Mouse (Mus musculus) CH12.LX (cell line): ENCODE data around the gene Ptger2. TPM values are rescaled to one million over a fixed set of nuclear protein-coding genes. Genes with fewer than 3 reads are reported as not detected.

ENCODE experiments used
- DNase-seq: peaks from one replicate; pipeline ENCODE4 v3.0.0-alpha.2; 2013; ENCODE audit errors: extremely low read depth
- H3K27ac ChIP-seq: 2 replicates; pipeline ENCODE4 v1.5.1; 2012; ENCODE audit warnings: low read depth, mild to moderate bottlenecking, control low read depth, moderate library complexity; ENCODE audit not compliant: insufficient read depth
- H3K27me3 ChIP-seq: replicated peaks from 2 replicates; pipeline ENCODE3; 2012; ENCODE audit warnings: inconsistent platforms
- H3K36me3 ChIP-seq, 2 experiments: replicated peaks in 1 of 2; 2 replicates each; pipeline versions ENCODE3 to v1.6.1; 2012; ENCODE audit warnings: inconsistent platforms in 1 of 2, low read length in 1 of 2, mild to moderate bottlenecking in 1 of 2, mixed read lengths in 1 of 2, moderate library complexity in 1 of 2; ENCODE audit not compliant: control insufficient read depth in 1 of 2, insufficient read depth in 1 of 2
- H3K4me1 ChIP-seq, 2 experiments: 2 replicates each; pipeline ENCODE4 v1.6.1; 2012; ENCODE audit warnings: inconsistent platforms in 1 of 2, moderate library complexity in 1 of 2; ENCODE audit not compliant: insufficient read depth in 2 of 2, control insufficient read depth in 1 of 2
- H3K4me2 ChIP-seq: 2 replicates; pipeline ENCODE4 v1.6.1; 2012; ENCODE audit warnings: low read depth, mild to moderate bottlenecking, control low read depth; ENCODE audit not compliant: poor library complexity, insufficient read depth, severe bottlenecking
- H3K4me3 ChIP-seq, 3 experiments: fragments of 150-350 bp in 1 of 3; sonication (generic) in 1 of 3; replicated peaks in 1 of 3; 2 replicates each; pipeline versions ENCODE3 to v1.5.1; 2011 to 2012; ENCODE audit warnings: low read depth in 2 of 3, low read length in 2 of 3, mild to moderate bottlenecking in 2 of 3, moderate library complexity in 2 of 3, control low read depth in 1 of 3, improper control_type of control experiment in 1 of 3, inconsistent platforms in 1 of 3, mixed read lengths in 1 of 3; ENCODE audit not compliant: poor library complexity in 1 of 3
- H3K79me2 ChIP-seq: replicated peaks from 2 replicates; pipeline ENCODE4 v1.6.1; 2012; ENCODE audit warnings: mild to moderate bottlenecking, moderate library complexity; ENCODE audit not compliant: control insufficient read depth, poor library complexity, insufficient read depth, severe bottlenecking; ENCODE audit errors: extremely low read depth
- H3K9ac ChIP-seq: 2 replicates; pipeline ENCODE4 v1.6.1; 2012; ENCODE audit warnings: low read depth, mild to moderate bottlenecking, control low read depth, moderate library complexity; ENCODE audit not compliant: insufficient read depth
- H3K9me3 ChIP-seq: replicated peaks from 2 replicates; pipeline ENCODE3; 2012; ENCODE audit warnings: low read length, inconsistent platforms, mixed read lengths
- CHD1 ChIP-seq: IDR thresholded peaks from 2 replicates; pipeline ENCODE4 v1.6.1; 2012; ENCODE audit warnings: low read depth, low read length, improper control_type of control experiment, inconsistent platforms
- CHD2 ChIP-seq: IDR thresholded peaks from 2 replicates; pipeline ENCODE4 v1.6.1; 2011; ENCODE audit warnings: low read length, improper control_type of control experiment
- E2F4 ChIP-seq: IDR thresholded peaks from 2 replicates; pipeline ENCODE4 v1.6.1; 2011; ENCODE audit warnings: low read depth, low read length, improper control_type of control experiment; ENCODE audit not compliant: insufficient replicate concordance
- ELF1 ChIP-seq: IDR thresholded peaks from 2 replicates; pipeline ENCODE4 v1.6.1; 2014; ENCODE audit warnings: low read depth, mild to moderate bottlenecking, inconsistent platforms, low read length, improper control_type of control experiment
- GABPA ChIP-seq: IDR thresholded peaks from 2 replicates; pipeline ENCODE4 v1.6.1; 2012; ENCODE audit warnings: low read depth, low read length, improper control_type of control experiment, inconsistent platforms; ENCODE audit not compliant: insufficient replicate concordance
- JUND ChIP-seq: conservative IDR thresholded peaks from 2 replicates; pipeline ENCODE4 v1.6.1; 2011; ENCODE audit warnings: low read depth, low read length, improper control_type of control experiment
- KAT2A ChIP-seq: IDR thresholded peaks from 2 replicates; pipeline ENCODE4 v1.6.1; 2012; ENCODE audit warnings: low read length, improper control_type of control experiment, inconsistent platforms; ENCODE audit not compliant: insufficient replicate concordance
- MAFK ChIP-seq: IDR thresholded peaks from 2 replicates; pipeline ENCODE4 v1.6.1; 2011; ENCODE audit warnings: low read length, improper control_type of control experiment; ENCODE audit not compliant: insufficient replicate concordance
- MAX ChIP-seq: IDR thresholded peaks from 2 replicates; pipeline ENCODE4 v1.6.1; 2011; ENCODE audit warnings: low read length, improper control_type of control experiment
- MAZ ChIP-seq: IDR thresholded peaks from 2 replicates; pipeline ENCODE4 v1.6.1; 2012; ENCODE audit warnings: low read depth, mild to moderate bottlenecking, inconsistent platforms, low read length, improper control_type of control experiment, moderate library complexity
- MEF2A ChIP-seq: IDR thresholded peaks from 2 replicates; pipeline ENCODE4 v1.6.1; 2014; ENCODE audit warnings: low read depth, mild to moderate bottlenecking, inconsistent platforms, low read length, improper control_type of control experiment, borderline replicate concordance
- MXI1 ChIP-seq: IDR thresholded peaks from 2 replicates; pipeline ENCODE4 v1.6.1; 2011; ENCODE audit warnings: mild to moderate bottlenecking, low read depth, low read length, improper control_type of control experiment
- MYC ChIP-seq: IDR thresholded peaks from 2 replicates; pipeline ENCODE4 v1.6.1; 2011; ENCODE audit warnings: low read depth, mild to moderate bottlenecking, improper control_type of control experiment, low read length
- NRF1 ChIP-seq: IDR thresholded peaks from 2 replicates; pipeline ENCODE4 v1.6.1; 2014; ENCODE audit warnings: low read depth, mild to moderate bottlenecking, inconsistent platforms, low read length, improper control_type of control experiment, moderate library complexity
- POLR2AphosphoS2 ChIP-seq: IDR thresholded peaks from 2 replicates; pipeline ENCODE4 v1.6.1; 2011; ENCODE audit warnings: low read depth, low read length, improper control_type of control experiment
- RCOR1 ChIP-seq: conservative IDR thresholded peaks from 2 replicates; pipeline ENCODE4 v1.6.1; 2012; ENCODE audit warnings: low read depth, mild to moderate bottlenecking, inconsistent platforms, low read length, improper control_type of control experiment
- SIN3A ChIP-seq: IDR thresholded peaks from 2 replicates; pipeline ENCODE4 v1.6.1; 2012; ENCODE audit warnings: low read length, improper control_type of control experiment, inconsistent platforms
- SMC3 ChIP-seq: IDR thresholded peaks from 2 replicates; pipeline ENCODE4 v1.6.1; 2011; ENCODE audit warnings: low read depth, low read length, improper control_type of control experiment
- TCF12 ChIP-seq: IDR thresholded peaks from 2 replicates; pipeline ENCODE4 v1.6.1; 2014; ENCODE audit warnings: low read depth, mild to moderate bottlenecking, inconsistent platforms, low read length, improper control_type of control experiment
- UBTF ChIP-seq: IDR thresholded peaks from 2 replicates; pipeline ENCODE4 v1.6.1; 2012; ENCODE audit warnings: low read depth, mild to moderate bottlenecking, inconsistent platforms, low read length, improper control_type of control experiment, moderate library complexity
- USF1 ChIP-seq: IDR thresholded peaks from 2 replicates; pipeline ENCODE4 v1.6.1; 2014; ENCODE audit warnings: low read depth, mild to moderate bottlenecking, inconsistent platforms, low read length, improper control_type of control experiment
- USF2 ChIP-seq: conservative IDR thresholded peaks from 2 replicates; pipeline ENCODE4 v1.6.1; 2011; ENCODE audit warnings: low read depth, low read length, improper control_type of control experiment
- ZC3H11A ChIP-seq: IDR thresholded peaks from 2 replicates; pipeline ENCODE4 v1.6.1; 2012; ENCODE audit warnings: low read depth, mild to moderate bottlenecking, inconsistent platforms, low read length, improper control_type of control experiment
- ZKSCAN1 ChIP-seq: IDR thresholded peaks from 2 replicates; pipeline ENCODE4 v1.6.1; 2012; ENCODE audit warnings: low read depth, inconsistent platforms, low read length, improper control_type of control experiment, borderline replicate concordance
- ZMIZ1 ChIP-seq: IDR thresholded peaks from 2 replicates; pipeline ENCODE4 v1.6.1; 2012; ENCODE audit warnings: low read depth, mild to moderate bottlenecking, inconsistent platforms, low read length, improper control_type of control experiment
- ZNF384 ChIP-seq: IDR thresholded peaks from 2 replicates; pipeline ENCODE4 v1.6.1; 2012; ENCODE audit warnings: low read depth, low read length, improper control_type of control experiment, inconsistent platforms
- dilution Hi-C: fragments of 300-500 bp; cut with MboI; formaldehyde crosslinking; loops from 2 replicates; pipeline ENCODE4 v1.14.3; 2020; ENCODE audit warnings: low sequenced_read_pairs; ENCODE audit not compliant: extremely low pct_unique_long_range_greater_than_20kb, extremely low pct_ligation_motif_present
- in situ Hi-C: fragments of 300-500 bp; cut with MboI; formaldehyde crosslinking; loops from 3 replicates; pipeline ENCODE4 v1.14.3; 2019; ENCODE audit warnings: low sequenced_read_pairs, low pct_ligation_motif_present, low pct_unique_long_range_greater_than_20kb, mixed read lengths
- polyA plus RNA-seq: library from polyadenylated mRNA; unstranded; fragments of >175 nt; gene quantifications from 2 replicates; pipeline ENCODE4 v1.2.1, GENCODE M21; 2012; ENCODE audit warnings: low read depth; ENCODE audit not compliant: insufficient read length
- total RNA-seq, 2 experiments: library from RNA; depleted of rRNA; stranded (reverse); fragments of 300-350 nt in 1 of 2; fragments of >200 nt in 1 of 2; gene quantifications; 2 replicates each; pipeline ENCODE4 v1.2.3; 2012 to 2014

Ptger2 gene
- total and polyA plus RNA-seq, 3 experiments = not detected

DNA sequence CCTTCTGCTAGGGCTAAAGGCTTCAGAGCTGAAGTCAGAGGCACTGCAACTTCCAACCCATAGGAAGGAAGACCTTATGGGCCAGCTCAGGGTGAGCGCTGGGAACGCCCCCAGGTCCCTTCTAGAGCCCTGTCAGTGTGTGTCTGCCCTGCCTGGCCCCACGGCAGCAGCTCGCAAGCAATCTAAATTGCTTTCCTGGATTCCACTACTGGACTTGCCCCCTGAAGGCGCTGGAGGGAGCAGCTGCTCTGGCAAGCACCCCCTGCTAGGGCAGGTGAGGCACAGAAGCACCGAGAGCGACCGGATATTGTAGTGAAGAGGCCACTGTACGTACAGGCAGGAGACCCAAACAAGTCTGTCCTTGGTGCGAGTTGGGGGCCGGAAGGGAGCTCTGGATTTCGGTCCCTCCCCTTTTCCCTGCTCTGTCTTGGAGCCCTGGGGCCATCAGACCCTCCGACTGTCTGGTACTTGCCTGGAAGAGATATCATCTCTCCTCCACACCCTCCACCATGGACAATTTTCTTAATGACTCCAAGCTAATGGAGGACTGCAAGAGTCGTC, 541 bp downstream of the Ptger2 start (continued):
- TF ChIP-seq TCF12 = no peak

DNA sequence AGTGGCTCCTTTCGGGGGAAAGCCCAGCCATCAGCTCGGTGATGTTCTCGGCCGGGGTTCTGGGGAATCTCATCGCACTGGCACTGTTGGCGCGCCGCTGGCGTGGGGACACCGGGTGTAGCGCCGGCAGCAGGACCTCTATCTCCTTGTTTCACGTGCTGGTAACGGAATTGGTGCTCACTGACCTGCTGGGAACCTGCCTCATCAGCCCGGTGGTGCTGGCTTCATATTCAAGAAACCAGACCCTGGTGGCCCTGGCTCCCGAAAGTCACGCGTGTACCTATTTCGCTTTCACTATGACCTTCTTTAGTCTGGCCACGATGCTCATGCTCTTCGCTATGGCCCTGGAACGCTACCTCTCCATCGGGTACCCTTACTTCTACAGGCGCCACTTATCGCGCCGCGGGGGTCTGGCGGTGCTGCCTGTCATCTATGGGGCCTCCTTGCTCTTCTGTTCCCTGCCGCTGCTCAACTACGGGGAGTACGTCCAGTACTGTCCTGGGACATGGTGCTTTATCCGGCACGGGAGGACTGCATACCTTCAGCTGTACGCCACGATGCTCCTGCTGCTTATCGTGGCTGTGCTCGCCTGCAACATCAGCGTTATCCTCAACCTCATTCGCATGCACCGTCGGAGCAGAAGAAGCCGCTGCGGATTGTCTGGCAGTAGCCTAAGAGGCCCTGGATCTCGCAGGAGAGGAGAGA, 1.2 kb downstream of the Ptger2 start:
- Histone ChIP-seq H3K4me3 (no peak overlapping the region), H3K27me3 (no peaks in the 10 kb centered on the region), H3K79me2 (no peaks in the 10 kb centered on the region), H3K9me3 (no peaks in the 10 kb centered on the region), H3K9ac (no peak overlapping the region), H3K4me2 (no peak overlapping the region), H3K36me3 (no peaks in the 10 kb centered on the region), H3K27ac (no peak overlapping the region), H3K4me1 (peaks cover 0 to 8% of the 10 kb centered on the region in 2 experiments; a peak in 1 of 4 replicates)
- no peak for DNase-seq
- no peak for TF ChIP-seq MYC
- no peak for TF ChIP-seq ZNF384
- no peak for TF ChIP-seq MAZ
- TF ChIP-seq CHD1 = no peak
- no peak for TF ChIP-seq MAX
- no peak for TF ChIP-seq MAFK
- no peak for TF ChIP-seq ELF1
- no peak for TF ChIP-seq MXI1
- no peak for TF ChIP-seq USF1
- TF ChIP-seq UBTF = no peak
- no peak for TF ChIP-seq SIN3A
- no peak for TF ChIP-seq ZC3H11A
- no peak for TF ChIP-seq USF2
- TF ChIP-seq SMC3 = no peak
- TF ChIP-seq KAT2A = no peak
- TF ChIP-seq JUND = no peak
- TF ChIP-seq RCOR1 = no peak
- TF ChIP-seq ZMIZ1 = no peak
- dilution Hi-C loops (no loop called here), in situ Hi-C loops (no loop called here)

GRCm38 (mm10) chr14:44989751-44990150, 1.8 kb downstream of the Ptger2 start:
- H3K4me2 ChIP-seq = no peak overlapping the region
- no peak for TF ChIP-seq NRF1
- TF ChIP-seq MEF2A = no peak
- no peak for TF ChIP-seq MYC
- no peak for TF ChIP-seq ZKSCAN1
- no peak for TF ChIP-seq E2F4
- no peak for TF ChIP-seq CHD2
- TF ChIP-seq ZNF384 = no peak
- TF ChIP-seq GABPA = no peak
- TF ChIP-seq CHD1 = no peak
- no peak for TF ChIP-seq TCF12
- no peak for TF ChIP-seq POLR2AphosphoS2
- no peak for TF ChIP-seq KAT2A
- TF ChIP-seq, all 38 proteins: peak for 0
- no peaks in the 10 kb centered on the region for H3K79me2 ChIP-seq
- dilution Hi-C loops (no loop called here), in situ Hi-C loops (no loop called here)
- no peak overlapping the region for H3K4me3 ChIP-seq
- H3K4me1 ChIP-seq = peaks cover 0 to 8% of the 10 kb centered on the region in 2 experiments; a peak in 1 of 4 replicates
- DNase-seq = no peak
- H3K9me3 ChIP-seq = no peaks in the 10 kb centered on the region
- H3K36me3 ChIP-seq = no peaks in the 10 kb centered on the region
- no peak overlapping the region for H3K9ac ChIP-seq
- no peak overlapping the region for H3K27ac ChIP-seq
- no peaks in the 10 kb centered on the region for H3K27me3 ChIP-seq
